Mouse (Mus musculus): ENCODE measurements around the gene Atp8b5. TPM values are rescaled to one million over a fixed set of nuclear protein-coding genes. Genes with fewer than 3 reads are reported as not detected.

Atp8b5 gene
- polyA plus RNA-seq, 1 experiment: 0.36 TPM

GRCm38 (mm10) chr4:43244022-43244421 is 22.9 kb upstream of the Atp8b5 start:
- 28% methylated on average over 2 of the region's 2 CpGs for WGBS
- no peak for DNase-seq
- H3K27ac ChIP-seq (ENCODE audit: control insufficient read depth, insufficient read depth, low read length): no peak overlapping the region
- TF ChIP-seq CTCF (IDR thresholded peaks at IDR 0.05; ENCODE audit: borderline replicate concordance, control insufficient read depth, extremely low read depth, insufficient read depth, low read length, poor library complexity) (no peak), POLR2A (IDR thresholded peaks at IDR 0.05; ENCODE audit: control insufficient read depth, extremely low read depth, insufficient read depth, low read length, poor library complexity) (no peak)
- H3K36me3 ChIP-seq (ENCODE audit: control insufficient read depth, insufficient read depth, low read length): no peaks in the 10 kb centered on the region
- H3K27me3 ChIP-seq (ENCODE audit: control insufficient read depth, insufficient read depth, low read length): no peaks in the 10 kb centered on the region
- H3K4me3 ChIP-seq (ENCODE audit: control insufficient read depth, insufficient read depth, low read length): no peak overlapping the region
- no peaks in the 10 kb centered on the region for H3K4me1 ChIP-seq (replicated peaks; ENCODE audit: control insufficient read depth, insufficient read depth, low read length)

- WGBS: 87% methylated on average over 4 of the region's 4 CpGs
- no peaks in the 10 kb centered on the region for H3K36me3 ChIP-seq (ENCODE audit: control insufficient read depth, insufficient read depth, low read length)
- TF ChIP-seq POLR2A (IDR thresholded peaks at IDR 0.05; ENCODE audit: control insufficient read depth, extremely low read depth, insufficient read depth, low read length, poor library complexity) (no peak), CTCF (IDR thresholded peaks at IDR 0.05; ENCODE audit: borderline replicate concordance, control insufficient read depth, extremely low read depth, insufficient read depth, low read length, poor library complexity) (no peak)
These were observed 21.2 kb upstream of the Atp8b5 start for GRCm38 (mm10) chr4:43245776-43246175.

GRCm38 (mm10) chr4:43248026-43248425 is 18.9 kb upstream of the Atp8b5 start:
- Histone ChIP-seq H3K4me1 (replicated peaks; ENCODE audit: control insufficient read depth, insufficient read depth, low read length) (no peaks in the 10 kb centered on the region), H3K27ac (ENCODE audit: control insufficient read depth, insufficient read depth, low read length) (no peak overlapping the region), H3K36me3 (ENCODE audit: control insufficient read depth, insufficient read depth, low read length) (no peaks in the 10 kb centered on the region), H3K4me3 (ENCODE audit: control insufficient read depth, insufficient read depth, low read length) (no peak overlapping the region), H3K27me3 (ENCODE audit: control insufficient read depth, insufficient read depth, low read length) (no peaks in the 10 kb centered on the region)
- no peak for TF ChIP-seq POLR2A (IDR thresholded peaks at IDR 0.05; ENCODE audit: control insufficient read depth, extremely low read depth, insufficient read depth, low read length, poor library complexity)
- TF ChIP-seq CTCF (IDR thresholded peaks at IDR 0.05; ENCODE audit: borderline replicate concordance, control insufficient read depth, extremely low read depth, insufficient read depth, low read length, poor library complexity): no peak
- no peak for DNase-seq
- WGBS: 90% methylated on average over 7 of the region's 7 CpGs

More at GRCm38 (mm10) chr4:43245776-43246175, 21.2 kb upstream of the Atp8b5 start:
- DNase-seq: no peak
- Histone ChIP-seq H3K4me1 (replicated peaks; ENCODE audit: control insufficient read depth, insufficient read depth, low read length) (no peaks in the 10 kb centered on the region), H3K27me3 (ENCODE audit: control insufficient read depth, insufficient read depth, low read length) (no peaks in the 10 kb centered on the region), H3K4me3 (ENCODE audit: control insufficient read depth, insufficient read depth, low read length) (no peak overlapping the region), H3K27ac (ENCODE audit: control insufficient read depth, insufficient read depth, low read length) (no peak overlapping the region)

GRCm38 (mm10) chr4:43248909-43249308 is 18.1 kb upstream of the Atp8b5 start:
- no peak for TF ChIP-seq POLR2A (IDR thresholded peaks at IDR 0.05; ENCODE audit: control insufficient read depth, extremely low read depth, insufficient read depth, low read length, poor library complexity)
- no peak overlapping the region for H3K4me3 ChIP-seq (ENCODE audit: control insufficient read depth, insufficient read depth, low read length)
- H3K4me1 ChIP-seq (replicated peaks; ENCODE audit: control insufficient read depth, insufficient read depth, low read length): no peaks in the 10 kb centered on the region
- no peak overlapping the region for H3K27ac ChIP-seq (ENCODE audit: control insufficient read depth, insufficient read depth, low read length)
- no peak for DNase-seq
- H3K36me3 ChIP-seq (ENCODE audit: control insufficient read depth, insufficient read depth, low read length): no peaks in the 10 kb centered on the region
- WGBS: 91% methylated on average over 2 of the region's 2 CpGs
- H3K27me3 ChIP-seq (ENCODE audit: control insufficient read depth, insufficient read depth, low read length): no peaks in the 10 kb centered on the region

GRCm38 (mm10) chr4:43251269-43251668 is 15.7 kb upstream of the Atp8b5 start:
- no peaks in the 10 kb centered on the region for H3K36me3 ChIP-seq (ENCODE audit: control insufficient read depth, insufficient read depth, low read length)
- DNase-seq: no peak
- no peaks in the 10 kb centered on the region for H3K4me1 ChIP-seq (replicated peaks; ENCODE audit: control insufficient read depth, insufficient read depth, low read length)
- no peaks in the 10 kb centered on the region for H3K27me3 ChIP-seq (ENCODE audit: control insufficient read depth, insufficient read depth, low read length)
- H3K4me3 ChIP-seq (ENCODE audit: control insufficient read depth, insufficient read depth, low read length): no peak overlapping the region
- H3K27ac ChIP-seq (ENCODE audit: control insufficient read depth, insufficient read depth, low read length): no peak overlapping the region
- TF ChIP-seq POLR2A (IDR thresholded peaks at IDR 0.05; ENCODE audit: control insufficient read depth, extremely low read depth, insufficient read depth, low read length, poor library complexity) (no peak), CTCF (IDR thresholded peaks at IDR 0.05; ENCODE audit: borderline replicate concordance, control insufficient read depth, extremely low read depth, insufficient read depth, low read length, poor library complexity) (no peak)
- WGBS: 48% methylated on average over 6 of the region's 6 CpGs

GRCm38 (mm10) chr4:43257040-43257439 is 9.9 kb upstream of the Atp8b5 start:
- TF ChIP-seq POLR2A (IDR thresholded peaks at IDR 0.05; ENCODE audit: control insufficient read depth, extremely low read depth, insufficient read depth, low read length, poor library complexity) (no peak), CTCF (IDR thresholded peaks at IDR 0.05; ENCODE audit: borderline replicate concordance, control insufficient read depth, extremely low read depth, insufficient read depth, low read length, poor library complexity) (no peak)
- no peaks in the 10 kb centered on the region for H3K27me3 ChIP-seq (ENCODE audit: control insufficient read depth, insufficient read depth, low read length)
- H3K27ac ChIP-seq (ENCODE audit: control insufficient read depth, insufficient read depth, low read length): no peak overlapping the region
- no peak for DNase-seq
- no peaks in the 10 kb centered on the region for H3K36me3 ChIP-seq (ENCODE audit: control insufficient read depth, insufficient read depth, low read length)
- no peaks in the 10 kb centered on the region for H3K4me1 ChIP-seq (replicated peaks; ENCODE audit: control insufficient read depth, insufficient read depth, low read length)
- H3K4me3 ChIP-seq (ENCODE audit: control insufficient read depth, insufficient read depth, low read length): no peak overlapping the region
- 100% methylated on average over 2 of the region's 2 CpGs for WGBS

- Histone ChIP-seq H3K27me3 (ENCODE audit: control insufficient read depth, insufficient read depth, low read length) (no peaks in the 10 kb centered on the region), H3K4me1 (replicated peaks; ENCODE audit: control insufficient read depth, insufficient read depth, low read length) (no peaks in the 10 kb centered on the region), H3K36me3 (ENCODE audit: control insufficient read depth, insufficient read depth, low read length) (no peaks in the 10 kb centered on the region), H3K4me3 (ENCODE audit: control insufficient read depth, insufficient read depth, low read length) (no peak overlapping the region), H3K27ac (ENCODE audit: control insufficient read depth, insufficient read depth, low read length) (no peak overlapping the region)
- DNase-seq: no peak
- TF ChIP-seq CTCF (IDR thresholded peaks at IDR 0.05; ENCODE audit: borderline replicate concordance, control insufficient read depth, extremely low read depth, insufficient read depth, low read length, poor library complexity) (no peak), POLR2A (IDR thresholded peaks at IDR 0.05; ENCODE audit: control insufficient read depth, extremely low read depth, insufficient read depth, low read length, poor library complexity) (no peak)
- 95% methylated on average over 4 of the region's 4 CpGs for WGBS
These were observed 8.4 kb upstream of the Atp8b5 start for GRCm38 (mm10) chr4:43258556-43258955.

All from thymus, adult 2 months (tissue).